Mouse (Mus musculus) cerebellum, adult 9-10 months (tissue): ENCODE measurements at regions not wholly inside any gene's neighbourhood (a gene's known extent, or its start where the extent isn't known, plus 50 kb on each side); places are given as distances from the start of the nearest gene placed in this dataset.

Experiments used
- DNase-seq: peaks from one replicate; pipeline ENCODE4 v3.0.0; 2022

- DNase-seq: no peak
Measured at GRCm38 (mm10) chr2:115460028-115460881, 121.3 kb upstream of the BC052040 start.

GRCm38 (mm10) chr2:115460882-115461151 lies 120.7 kb upstream of the BC052040 start:
- DNase-seq: no peak

- DNase-seq: no peak
Measured at GRCm38 (mm10) chr2:115466170-115466569, 115.3 kb upstream of the BC052040 start.

- no peak for DNase-seq
Measured at GRCm38 (mm10) chr2:115467107-115467745, 114.3 kb upstream of the BC052040 start.

- no peak for DNase-seq
Measured at GRCm38 (mm10) chr2:115467936-115468335, 113.6 kb upstream of the BC052040 start.

GRCm38 (mm10) chr2:115468471-115468909 lies 113.0 kb upstream of the BC052040 start:
- DNase-seq: no peak

GRCm38 (mm10) chr2:115469165-115469821 lies 112.2 kb upstream of the BC052040 start:
- DNase-seq: no peak

GRCm38 (mm10) chr2:115472393-115472792 lies 109.1 kb upstream of the BC052040 start:
- DNase-seq: no peak

- no peak for DNase-seq
Measured at GRCm38 (mm10) chr2:115483418-115484288, 97.9 kb upstream of the BC052040 start.

GRCm38 (mm10) chr2:115488465-115488864 lies 93.1 kb upstream of the BC052040 start:
- peak; percentile 11 for DNase-seq

GRCm38 (mm10) chr2:115493020-115493419 lies 88.5 kb upstream of the BC052040 start:
- no peak for DNase-seq

- DNase-seq: no peak
Measured at GRCm38 (mm10) chr2:115499904-115500303, 81.6 kb upstream of the BC052040 start.

- DNase-seq: no peak
Measured at GRCm38 (mm10) chr2:115509527-115509926, 72.0 kb upstream of the BC052040 start.

GRCm38 (mm10) chr2:115511146-115511545 lies 70.4 kb upstream of the BC052040 start:
- DNase-seq: no peak

GRCm38 (mm10) chr2:115511612-115512525 lies 69.6 kb upstream of the BC052040 start:
- DNase-seq: no peak

- no peak for DNase-seq
Measured at GRCm38 (mm10) chr2:115512891-115513290, 68.6 kb upstream of the BC052040 start.

GRCm38 (mm10) chr2:115513774-115514231 lies 67.7 kb upstream of the BC052040 start:
- DNase-seq: no peak

- peak; percentile 12 for DNase-seq
Measured at GRCm38 (mm10) chr2:115514831-115515428, 66.6 kb upstream of the BC052040 start.

- no peak for DNase-seq
Measured at GRCm38 (mm10) chr2:115515470-115515869, 66.0 kb upstream of the BC052040 start.

GRCm38 (mm10) chr2:115516824-115517223 lies 64.7 kb upstream of the BC052040 start:
- no peak for DNase-seq

GRCm38 (mm10) chr2:115519974-115520373 lies 61.5 kb upstream of the BC052040 start:
- DNase-seq: no peak
